Mouse (Mus musculus): Measurements from ENCODE around the gene Stpg3.
A peak's percentile ranks its signal among the peaks of the same experiment; 100 is the strongest.

Gene Stpg3

DNA sequence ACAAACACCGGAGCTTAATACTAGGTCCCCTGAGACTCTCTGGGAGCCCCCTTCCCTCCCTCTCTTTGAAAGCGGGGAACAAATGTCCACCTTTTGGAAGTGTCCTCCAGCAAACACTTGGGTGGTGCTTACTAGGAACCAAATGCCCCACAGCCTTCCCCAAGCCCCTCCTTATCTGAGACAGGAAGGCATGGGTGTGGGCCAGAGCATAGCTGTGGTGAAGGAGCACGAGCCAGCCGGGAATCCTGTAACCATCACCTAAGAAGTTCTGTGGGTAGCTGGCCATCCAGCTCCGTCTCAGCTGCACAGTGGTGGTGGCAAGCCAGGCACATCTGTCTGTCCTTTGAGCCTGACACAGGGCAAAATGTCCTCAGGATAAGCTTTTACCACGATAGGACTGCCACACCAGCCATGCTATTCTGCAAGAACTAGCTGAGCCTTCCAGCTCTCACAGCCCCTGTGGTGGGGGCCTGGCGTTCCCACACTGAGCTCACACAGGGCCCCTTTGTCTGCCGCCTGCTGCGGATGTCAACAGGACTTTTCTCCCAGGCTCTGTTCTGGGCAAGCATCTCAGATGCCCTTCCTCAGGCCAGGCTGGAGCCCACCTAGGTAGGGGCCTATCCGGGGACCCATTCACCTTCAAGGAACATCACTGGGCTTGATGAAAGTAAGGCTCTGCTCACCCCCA is 36.0 kb downstream of the Stpg3 start:
- peak; percentile 46 for DNase-seq

- peak; percentile 82 for DNase-seq
Measured at GRCm38 (mm10) chr2:25177685-25178084, 36.8 kb downstream of the Stpg3 start.

- no peak for DNase-seq
Measured at GRCm38 (mm10) chr2:25177076-25177475, 37.4 kb downstream of the Stpg3 start.

GRCm38 (mm10) chr2:25176573-25176972 is 37.9 kb downstream of the Stpg3 start:
- DNase-seq, result no peak

- DNase-seq, result no peak
Measured at GRCm38 (mm10) chr2:25175690-25176078, 38.8 kb downstream of the Stpg3 start.

- DNase-seq, result no peak
Measured at GRCm38 (mm10) chr2:25174866-25175689, 39.4 kb downstream of the Stpg3 start.

DNA sequence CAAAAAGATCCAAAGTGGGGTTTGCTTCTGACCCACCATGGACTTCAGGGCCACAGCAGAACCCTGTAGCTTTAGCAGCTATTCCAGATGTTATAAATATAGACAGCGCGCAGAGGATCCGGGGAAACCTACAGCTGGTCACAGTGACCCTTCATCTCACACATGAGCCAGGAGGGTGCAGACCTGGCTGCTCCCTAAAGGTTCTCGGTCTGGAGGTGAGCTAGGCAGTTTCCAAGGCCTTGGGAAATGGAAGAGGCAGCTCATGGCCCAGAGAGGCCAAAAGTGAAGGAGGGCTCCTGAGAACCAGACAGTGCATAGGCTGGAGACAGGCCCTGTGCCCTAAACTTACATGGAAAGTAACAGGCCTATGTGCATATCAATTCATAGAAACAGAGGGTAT is 40.6 kb downstream of the Stpg3 start:
- no peak for DNase-seq

DNA sequence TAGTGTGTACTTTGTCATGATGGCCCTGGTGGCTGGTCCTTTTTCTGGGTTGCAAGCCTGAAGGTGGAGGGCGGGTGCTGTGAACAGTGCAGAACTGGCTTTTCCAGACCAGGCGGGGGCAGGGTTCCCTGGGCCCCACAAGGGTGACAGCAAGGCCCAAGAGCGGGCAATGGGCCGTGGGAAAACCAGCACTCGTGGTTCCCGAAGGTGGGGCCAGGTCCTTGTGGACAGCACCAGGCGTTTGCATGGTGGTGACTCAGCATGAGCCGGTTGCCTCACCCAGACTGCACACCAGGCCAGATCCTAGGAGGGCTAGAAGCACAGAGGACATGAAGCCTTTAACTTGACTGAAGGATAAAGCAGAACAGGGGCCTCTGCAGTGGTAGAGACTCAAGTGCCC is 41.8 kb downstream of the Stpg3 start:
- no peak for DNase-seq

- no peak for DNase-seq
Measured at GRCm38 (mm10) chr2:25171769-25172153, 42.7 kb downstream of the Stpg3 start.

GRCm38 (mm10) chr2:25171101-25171768 is 43.2 kb downstream of the Stpg3 start:
- no peak for DNase-seq

DNA sequence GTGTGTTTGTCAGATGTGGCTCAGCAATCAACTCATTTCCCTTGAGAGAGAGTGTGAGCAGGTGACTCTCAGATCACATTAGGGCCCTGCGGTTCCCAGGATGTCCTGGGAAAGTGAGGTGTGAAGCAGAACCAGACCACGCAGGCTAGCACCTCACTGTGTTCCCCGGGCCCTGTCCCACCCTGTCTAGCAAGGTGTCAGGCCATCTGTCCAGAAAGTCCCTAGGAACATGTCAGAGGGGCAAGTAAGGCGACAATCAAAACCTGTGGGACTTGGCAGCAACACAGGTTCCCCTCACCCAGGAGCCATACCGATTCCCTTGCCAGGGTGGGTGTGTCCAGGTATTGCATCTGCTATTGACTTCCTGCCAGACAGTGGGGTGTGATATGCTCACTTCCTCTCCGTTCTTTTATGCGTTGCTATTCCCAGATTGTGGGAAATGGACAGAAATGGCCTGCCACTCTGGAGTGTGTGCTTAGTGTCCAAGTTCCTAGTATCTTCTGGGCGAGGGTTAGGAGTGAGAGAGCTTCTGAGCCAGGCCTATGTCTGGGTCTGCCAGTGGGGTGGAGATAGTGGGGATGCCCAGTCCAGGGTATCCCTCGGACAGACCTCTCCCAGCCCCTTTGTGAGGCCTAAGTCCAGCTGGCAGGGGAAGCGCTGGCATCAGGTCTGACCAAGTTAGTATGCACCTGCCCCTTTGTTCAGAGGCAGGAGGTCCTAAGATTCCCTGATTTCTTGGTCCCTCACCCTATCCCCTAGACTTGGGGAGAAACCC is 43.9 kb downstream of the Stpg3 start:
- DNase-seq, result no peak

DNA sequence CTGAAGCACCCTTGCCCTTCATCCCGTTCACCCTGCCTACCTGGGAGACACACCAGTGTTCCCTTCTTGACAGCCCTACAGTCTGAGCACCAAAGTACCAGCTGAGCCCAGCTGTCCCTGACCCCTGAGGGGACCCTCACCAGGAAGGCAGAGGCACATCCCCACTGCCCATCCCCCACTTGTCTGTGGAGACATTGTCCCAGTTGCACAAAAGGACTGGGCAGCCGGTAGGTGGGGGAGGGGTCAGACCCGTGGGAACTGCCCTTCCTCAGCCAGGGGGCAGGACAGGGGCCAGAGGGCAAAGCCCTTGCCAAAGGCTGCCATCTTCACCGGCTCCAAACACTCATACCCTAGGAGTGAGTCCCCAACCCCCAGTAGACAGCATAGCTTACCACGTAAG is 44.7 kb downstream of the Stpg3 start:
- peak; percentile 78 for DNase-seq

- DNase-seq, result no peak
Measured at GRCm38 (mm10) chr2:25168665-25168978, 45.8 kb downstream of the Stpg3 start.

DNA sequence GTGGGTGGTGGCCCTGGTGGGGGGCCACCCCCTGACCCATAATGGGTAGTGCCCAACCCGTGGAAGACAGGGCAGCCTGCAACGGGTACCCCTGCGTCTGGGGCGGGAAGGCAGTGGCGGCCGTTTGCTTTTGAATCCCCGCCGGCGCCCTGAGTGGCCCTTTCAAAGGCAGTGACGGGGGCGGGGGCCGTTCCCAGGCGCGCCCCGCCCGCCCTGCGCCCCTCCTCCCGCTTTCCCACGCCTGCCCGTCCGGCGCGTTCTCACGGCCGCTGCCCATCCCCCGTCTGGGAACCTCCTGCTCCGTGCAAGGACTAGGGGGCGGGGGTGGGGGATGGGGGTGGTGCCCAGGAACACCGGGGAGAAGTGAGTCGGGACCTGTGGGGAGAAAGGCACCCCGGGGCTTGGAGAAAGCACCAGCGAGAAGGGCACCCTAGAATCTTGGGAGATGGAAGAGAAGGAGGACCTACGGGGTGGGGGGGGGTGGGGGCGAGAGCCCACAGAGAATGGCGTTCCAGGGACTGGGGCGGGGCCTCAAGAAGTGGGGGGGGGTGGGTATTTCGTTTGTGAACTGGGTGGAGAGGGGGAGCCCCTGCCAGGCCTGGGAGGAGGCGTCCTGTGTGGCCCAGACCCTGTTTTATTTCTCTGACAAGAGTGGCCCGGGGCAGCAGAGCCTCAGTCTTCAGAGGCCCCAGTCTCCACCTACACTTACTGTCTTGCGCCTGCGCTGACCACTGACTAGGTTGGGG is 46.3 kb downstream of the Stpg3 start:
- peak; percentile 91 for DNase-seq

DNA sequence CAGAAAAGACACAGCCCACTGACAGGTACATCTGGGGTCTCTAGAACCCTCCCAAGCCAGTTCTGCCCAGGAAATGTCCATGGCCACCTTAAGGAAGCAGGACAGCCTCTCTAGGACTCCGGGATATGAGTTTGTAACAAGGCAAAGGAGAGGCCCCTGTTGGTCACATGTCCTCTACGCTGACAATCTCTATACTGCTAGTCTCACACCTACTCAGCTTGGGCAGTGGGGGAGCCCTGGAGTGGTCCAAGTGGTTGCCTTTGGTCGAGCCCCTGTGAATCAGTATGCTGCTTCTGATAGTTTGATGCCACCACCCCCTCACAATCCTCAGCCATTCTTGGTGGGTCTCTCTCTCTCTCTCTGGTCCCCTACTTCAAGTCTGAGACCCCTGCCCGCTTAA is 47.0 kb downstream of the Stpg3 start:
- peak; percentile 49 for DNase-seq

Measured in embryo, embryonic 11 days (tissue).